Mouse (Mus musculus): ENCODE measurements around the gene Lrrc8d. TPM values are rescaled to one million over a fixed set of nuclear protein-coding genes. Genes with fewer than 3 reads are reported as not detected.

Gene Lrrc8d
- total and polyA plus RNA-seq, 3 experiments: 11.4 to 258 (median 21.9) TPM

DNA sequence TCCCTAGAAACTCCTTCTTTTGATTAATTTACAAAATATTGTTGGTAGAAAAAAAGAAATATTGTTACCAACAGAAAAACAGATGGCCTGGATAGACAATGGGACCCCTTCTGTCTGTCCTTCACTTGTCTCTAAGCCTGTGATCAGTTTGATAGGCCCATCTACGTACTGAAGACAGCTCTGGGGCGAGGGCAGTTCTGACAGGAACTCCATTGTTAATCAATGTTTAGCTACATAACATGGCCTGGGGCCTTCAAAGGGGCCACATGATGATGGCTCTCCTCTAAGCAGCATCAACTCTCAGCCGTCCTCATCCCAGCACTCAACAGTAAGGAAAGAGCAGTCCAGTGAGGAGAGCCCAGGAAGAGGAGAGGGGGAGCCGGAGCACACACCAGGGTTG is 27.4 kb upstream of the Lrrc8d start:
- Histone ChIP-seq H3K9ac (ENCODE audit: control insufficient read depth, low read depth, low read length, poor library complexity, severe bottlenecking) (no peak overlapping the region), H3K9me3 (replicated peaks; ENCODE audit: insufficient read depth, low read length) (no peaks in the 10 kb centered on the region), H3K79me2 (ENCODE audit: control insufficient read depth, insufficient read depth, low read length, poor library complexity) (no peaks in the 10 kb centered on the region), H3K36me3 (ENCODE audit: control insufficient read depth in 1 of 2, insufficient read depth in 2 of 2, low read length in 2 of 2) (no peaks in the 10 kb centered on the region), H3K27me3 (ENCODE audit: control insufficient read depth in 1 of 2, insufficient read depth in 2 of 2, low read length in 2 of 2) (no peaks in the 10 kb centered on the region; a peak in 1 of 4 replicates), H3K4me3 (ENCODE audit: control insufficient read depth in 1 of 2, insufficient read depth in 1 of 2, low read depth in 2 of 2, low read length in 2 of 2) (no peak overlapping the region), H3K27ac (ENCODE audit: control insufficient read depth, low read depth, low read length) (no peak overlapping the region), H3K4me1 (ENCODE audit: control insufficient read depth in 1 of 2, insufficient read depth in 2 of 2, low read length in 2 of 2) (no peaks in the 10 kb centered on the region; a peak in 1 of 4 replicates)
- no peak for DNase-seq (ENCODE audit: low read depth, low spot score)
- no peak for TF ChIP-seq TAL1 (IDR thresholded peaks at IDR 0.05; ENCODE audit: low read length)
- TF ChIP-seq UBTF (IDR thresholded peaks at IDR 0.05; ENCODE audit: borderline replicate concordance, insufficient read depth, low read depth, low read length): no peak
- no peak for TF ChIP-seq POLR2AphosphoS2 (IDR thresholded peaks at IDR 0.05; ENCODE audit: low read length)
- TF ChIP-seq MAFK (IDR thresholded peaks at IDR 0.05; ENCODE audit: borderline replicate concordance, low read depth, low read length): no peak
- TF ChIP-seq ELF1 (IDR thresholded peaks at IDR 0.05; ENCODE audit: low read depth, low read length): no peak
- TF ChIP-seq GABPA (IDR thresholded peaks at IDR 0.05; ENCODE audit: low read depth, low read length): no peak
- TF ChIP-seq E2F4 (IDR thresholded peaks at IDR 0.05; ENCODE audit: borderline replicate concordance, low read depth, low read length): no peak
- TF ChIP-seq MYB (IDR thresholded peaks at IDR 0.05; ENCODE audit: low read depth, low read length): no peak
- no peak for TF ChIP-seq USF2 (IDR thresholded peaks at IDR 0.05; ENCODE audit: borderline replicate concordance in 1 of 2, insufficient read depth in 1 of 2, low read depth in 1 of 2, low read length in 2 of 2)
- no peak for TF ChIP-seq ETS1 (IDR thresholded peaks at IDR 0.05; ENCODE audit: low read depth, low read length)
- no peak for TF ChIP-seq HCFC1 (IDR thresholded peaks at IDR 0.05; ENCODE audit: low read depth, low read length)
- TF ChIP-seq GATA1 (IDR thresholded peaks at IDR 0.05; ENCODE audit: low read depth, low read length): no peak
- TF ChIP-seq POLR2AphosphoS5 (IDR thresholded peaks at IDR 0.05; ENCODE audit: borderline replicate concordance, low read depth, low read length): no peak

DNA sequence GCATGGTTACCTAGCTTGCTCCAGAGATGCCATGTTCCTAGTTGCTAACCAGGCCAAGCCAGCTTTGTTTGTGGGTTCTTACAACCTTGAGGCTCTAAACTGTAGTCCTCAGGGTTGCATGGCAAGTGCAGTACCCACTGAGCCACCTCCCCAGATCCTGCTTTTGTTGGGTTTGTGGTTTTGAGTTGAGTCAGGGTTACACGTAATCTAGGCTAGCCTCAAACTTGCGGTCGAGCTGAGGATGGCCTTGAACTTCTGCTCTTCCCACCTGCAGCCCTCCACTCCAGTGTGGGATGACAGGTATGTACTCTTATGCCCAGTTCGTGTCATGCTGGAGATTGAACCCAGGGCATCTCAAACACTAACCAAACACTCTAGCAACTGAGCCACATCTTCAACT is 24.3 kb upstream of the Lrrc8d start:
- H3K4me1 ChIP-seq (ENCODE audit: control insufficient read depth in 1 of 2, insufficient read depth in 2 of 2, low read length in 2 of 2): no peaks in the 10 kb centered on the region
- no peaks in the 10 kb centered on the region; a peak in 1 of 4 replicates for H3K27me3 ChIP-seq (ENCODE audit: control insufficient read depth in 1 of 2, insufficient read depth in 2 of 2, low read length in 2 of 2)
- H3K9ac ChIP-seq (ENCODE audit: control insufficient read depth, low read depth, low read length, poor library complexity, severe bottlenecking): no peak overlapping the region
- no peak for DNase-seq (ENCODE audit: low read depth, low spot score)
- H3K9me3 ChIP-seq (replicated peaks; ENCODE audit: insufficient read depth, low read length): no peaks in the 10 kb centered on the region
- no peak for TF ChIP-seq TAL1 (IDR thresholded peaks at IDR 0.05; ENCODE audit: low read length)
- no peak overlapping the region for H3K27ac ChIP-seq (ENCODE audit: control insufficient read depth, low read depth, low read length)
- H3K79me2 ChIP-seq (ENCODE audit: control insufficient read depth, insufficient read depth, low read length, poor library complexity): no peaks in the 10 kb centered on the region
- no peaks in the 10 kb centered on the region for H3K36me3 ChIP-seq (ENCODE audit: control insufficient read depth in 1 of 2, insufficient read depth in 2 of 2, low read length in 2 of 2)
- no peak overlapping the region for H3K4me3 ChIP-seq (ENCODE audit: control insufficient read depth in 1 of 2, insufficient read depth in 1 of 2, low read depth in 2 of 2, low read length in 2 of 2)

DNA sequence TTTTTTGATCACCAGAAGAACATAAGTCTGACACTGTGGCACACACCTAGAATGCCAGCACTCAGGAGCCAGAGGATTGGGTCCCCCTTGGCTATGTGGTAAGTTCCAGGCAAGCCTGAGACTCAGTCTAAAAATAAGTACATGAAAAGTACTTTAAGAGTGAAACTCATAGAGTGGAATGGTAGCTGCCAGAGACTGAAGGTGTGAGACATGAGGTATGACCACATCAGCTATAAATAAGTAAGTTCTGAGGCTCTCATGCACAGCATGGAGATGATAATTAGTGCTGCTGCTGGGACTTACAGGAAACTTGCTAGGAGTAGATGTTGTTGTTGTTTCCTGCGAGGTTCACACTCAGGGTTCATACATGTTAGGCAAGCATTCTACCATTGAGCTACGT is 22.7 kb upstream of the Lrrc8d start:
- Histone ChIP-seq H3K79me2 (ENCODE audit: control insufficient read depth, insufficient read depth, low read length, poor library complexity) (no peaks in the 10 kb centered on the region), H3K4me3 (ENCODE audit: control insufficient read depth in 1 of 2, insufficient read depth in 1 of 2, low read depth in 2 of 2, low read length in 2 of 2) (no peak overlapping the region), H3K36me3 (ENCODE audit: control insufficient read depth in 1 of 2, insufficient read depth in 2 of 2, low read length in 2 of 2) (no peaks in the 10 kb centered on the region), H3K27me3 (ENCODE audit: control insufficient read depth in 1 of 2, insufficient read depth in 2 of 2, low read length in 2 of 2) (no peaks in the 10 kb centered on the region; a peak in 1 of 4 replicates), H3K4me1 (ENCODE audit: control insufficient read depth in 1 of 2, insufficient read depth in 2 of 2, low read length in 2 of 2) (no peaks in the 10 kb centered on the region), H3K27ac (ENCODE audit: control insufficient read depth, low read depth, low read length) (no peak overlapping the region), H3K9ac (ENCODE audit: control insufficient read depth, low read depth, low read length, poor library complexity, severe bottlenecking) (no peak overlapping the region), H3K9me3 (replicated peaks; ENCODE audit: insufficient read depth, low read length) (no peaks in the 10 kb centered on the region)
- no peak for DNase-seq (ENCODE audit: low read depth, low spot score)
- no peak for TF ChIP-seq RCOR1 (IDR thresholded peaks at IDR 0.05; ENCODE audit: low read depth, low read length)
- no peak for TF ChIP-seq USF1 (IDR thresholded peaks at IDR 0.05; ENCODE audit: low read depth, low read length)
- TF ChIP-seq TBP (IDR thresholded peaks at IDR 0.05; ENCODE audit: low read depth, low read length): no peak

Data from MEL (cell line).